ENCODE assay signal across 8 mouse cellular contexts in genomic region chr12:20226831-20227230, GRCm38 (mm10).
DNase-seq lines count a peak whose midpoint lies in the region; ATAC-seq and TF ChIP-seq lines count a peak whose summit lies in the region.
"Not testable (repeated sequence)": the region's sequence is repeated elsewhere in the genome, so short reads cannot be mapped to it uniquely, and the experiment has no call there.

No protein-coding gene starts in this region.

- not testable (repeated sequence) for H3K27me3 ChIP-seq in G1E (ENCODE audit: insufficient read depth, low read length); kidney, adult 2 months (replicated peaks; ENCODE audit: control insufficient read depth, insufficient read depth, low read length); lung, embryonic 14.5 days (ENCODE audit: insufficient read depth, low read length); midbrain, postnatal 0 days (ENCODE audit: insufficient read depth, low read length)
- H3K27me3 ChIP-seq in heart, embryonic 10.5 days (ENCODE audit: insufficient read depth, poor library complexity, severe bottlenecking): peaks cover 17% of the 10 kb centered on the region

- ATAC-seq in G1E (ENCODE audit: extremely low read depth, insufficient number of reproducible peaks, low FRiP score, poor library complexity, severe bottlenecking); lung, embryonic 14.5 days (ENCODE audit: insufficient read depth); midbrain, postnatal 0 days (ENCODE audit: low FRiP score): not testable (repeated sequence)

- not testable (repeated sequence) for H3K36me3 ChIP-seq in G1E (replicated peaks); kidney, adult 2 months (ENCODE audit: control insufficient read depth, insufficient read depth, low read length); lung, embryonic 14.5 days (ENCODE audit: insufficient read depth); midbrain, postnatal 0 days (ENCODE audit: insufficient read depth, low read length)
- H3K36me3 ChIP-seq in heart, embryonic 10.5 days: peaks cover 25% of the 10 kb centered on the region

- WGBS in heart, embryonic 10.5 days: 78% methylated on average over 9 of the region's 9 CpGs
- 76% methylated on average over 9 of the region's 9 CpGs for WGBS in kidney, adult 2 months
- 79% methylated on average over 9 of the region's 9 CpGs for WGBS in lung, embryonic 14.5 days
- WGBS in midbrain, postnatal 0 days: 79% methylated on average over 9 of the region's 9 CpGs

- TF ChIP-seq POLR2A in kidney, adult 2 months (IDR thresholded peaks at IDR 0.05; ENCODE audit: low read depth, low read length): not testable (repeated sequence)

- not testable (repeated sequence) for H3K4me1 ChIP-seq in G1E (ENCODE audit: insufficient read depth, low read depth, low read length); heart, embryonic 10.5 days; kidney, adult 2 months (ENCODE audit: control insufficient read depth, insufficient read depth, low read length); lung, embryonic 14.5 days (ENCODE audit: insufficient read depth); midbrain, postnatal 0 days (ENCODE audit: insufficient read depth, low read length)

- H3K4me2 ChIP-seq in lung, embryonic 14.5 days; midbrain, postnatal 0 days (ENCODE audit: low read depth, low read length, poor library complexity, severe bottlenecking): not testable (repeated sequence)

- H3K9ac ChIP-seq in lung, embryonic 14.5 days; midbrain, postnatal 0 days (replicated peaks; ENCODE audit: low read length, poor library complexity, severe bottlenecking): not testable (repeated sequence)

- H3K27ac ChIP-seq in heart, embryonic 10.5 days; kidney, adult 2 months (ENCODE audit: insufficient read depth, low read depth, low read length); lung, embryonic 14.5 days (ENCODE audit: low read depth); midbrain, postnatal 0 days (ENCODE audit: low read depth, low read length): not testable (repeated sequence)

- not testable (repeated sequence) for H3K4me3 ChIP-seq in G1E (ENCODE audit: low read depth, low read length); heart, embryonic 10.5 days; kidney, adult 2 months (ENCODE audit: insufficient read depth, low read depth, low read length); lung, embryonic 14.5 days (ENCODE audit: low read depth, low read length); midbrain, postnatal 0 days (ENCODE audit: low read depth, low read length)

- TF ChIP-seq CTCF in G1E (IDR thresholded peaks at IDR 0.05; ENCODE audit: low read depth, low read length); kidney, adult 2 months (conservative IDR thresholded peaks at IDR 0.05; ENCODE audit: insufficient read depth, insufficient read length, low read depth, low read length); lung, embryonic 14.5 days (IDR thresholded peaks at IDR 0.05; ENCODE audit: low read depth); midbrain, postnatal 0 days (IDR thresholded peaks at IDR 0.05): not testable (repeated sequence)

- peak; percentile 0 for DNase-seq in G1E (ENCODE audit: low spot score)
- DNase-seq in embryo, embryonic 9.5 days (ENCODE audit: extremely low spot score): peak; percentile 14
- DNase-seq in heart, embryonic 10.5 days (ENCODE audit: low spot score): peak; percentile 80
- peak; percentile 0 for DNase-seq in kidney, adult 2 months
- peak; percentile 0 for DNase-seq in lung, embryonic 14.5 days
- DNase-seq in midbrain, postnatal 0 days (ENCODE audit: low spot score): peak; percentile 1
- peak; percentile 4 for DNase-seq in retina, postnatal 1 day
- DNase-seq in yolk sac, embryonic 10.5 days (ENCODE audit: low spot score): peak; percentile 2

- peaks cover 56% of the 10 kb centered on the region for H3K9me3 ChIP-seq in G1E (replicated peaks)
- peaks cover 56% of the 10 kb centered on the region for H3K9me3 ChIP-seq in heart, embryonic 10.5 days
- peaks cover 52% of the 10 kb centered on the region for H3K9me3 ChIP-seq in lung, embryonic 14.5 days (ENCODE audit: low read depth, low read length)
- H3K9me3 ChIP-seq in midbrain, postnatal 0 days (ENCODE audit: low read length): peaks cover 53% of the 10 kb centered on the region

Comparison
In these comparisons a context has a peak if more than half of its experiments do, and no peak if none do; other contexts are left out.
1. DNase-seq: peak in every context shown above with its lines; median percentile 80 in heart, embryonic 10.5 days; 14 in embryo, embryonic 9.5 days; 4 in retina, postnatal 1 day; 2 in yolk sac, embryonic 10.5 days; 1 in midbrain, postnatal 0 days; 0 in G1E; 0 in kidney, adult 2 months; 0 in lung, embryonic 14.5 days.